Mouse (Mus musculus) embryonic facial prominence, embryonic 11.5 days (tissue): ENCODE data around the gene Tfpi. TPM values are rescaled to one million over a fixed set of nuclear protein-coding genes. Genes with fewer than 3 reads are reported as not detected.

Experiments
- ATAC-seq: fragments of 200-750 bp; cut with Nextera tagmentation; replicated peaks from 2 replicates; pipeline ENCODE4 v1.8.0; 2017; ENCODE audit warnings: low read depth; ENCODE audit not compliant: insufficient number of reproducible peaks, low FRiP score, low TSS enrichment
- DNase-seq: peaks from one replicate; pipeline ENCODE4 v3.0.0-alpha.2; 2015; ENCODE audit warnings: low spot score
- H3K27ac ChIP-seq: fragments of 300-500 bp; sonication (generic); replicated peaks from 2 replicates; pipeline ENCODE4 v1.5.1; 2014; ENCODE audit warnings: mild to moderate bottlenecking, low read depth, low read length, control low read depth
- H3K27me3 ChIP-seq: fragments of 300-500 bp; sonication (generic); 2 replicates; pipeline ENCODE4 v1.6.1; 2014; ENCODE audit warnings: mild to moderate bottlenecking, low read length, moderate library complexity, mixed read lengths; ENCODE audit not compliant: control insufficient read depth, insufficient read depth
- H3K36me3 ChIP-seq: fragments of 300-500 bp; sonication (generic); replicated peaks from 2 replicates; pipeline ENCODE4 v1.6.1; 2014; ENCODE audit warnings: low read depth, mild to moderate bottlenecking, low read length, moderate library complexity, mixed read lengths; ENCODE audit not compliant: control insufficient read depth, insufficient read depth
- H3K4me1 ChIP-seq: fragments of 300-500 bp; sonication (generic); 2 replicates; pipeline ENCODE4 v1.6.1; 2014; ENCODE audit warnings: low read length, mixed read lengths; ENCODE audit not compliant: control insufficient read depth, insufficient read depth
- H3K4me2 ChIP-seq: fragments of 300-500 bp; sonication (generic); 2 replicates; pipeline ENCODE4 v1.6.1; 2014; ENCODE audit warnings: low read depth, mild to moderate bottlenecking, control low read depth, low read length, moderate library complexity
- H3K4me3 ChIP-seq: fragments of 300-500 bp; sonication (generic); 2 replicates; pipeline ENCODE4 v1.5.1; 2014; ENCODE audit warnings: low read depth, low read length, control low read depth
- H3K9ac ChIP-seq: fragments of 300-500 bp; sonication (generic); replicated peaks from 2 replicates; pipeline ENCODE4 v1.6.1; 2014; ENCODE audit warnings: mild to moderate bottlenecking, control low read depth, low read length
- H3K9me3 ChIP-seq: fragments of 300-500 bp; sonication (generic); replicated peaks from 2 replicates; pipeline ENCODE4 v1.6.1; 2016; ENCODE audit warnings: mild to moderate bottlenecking, low read length, inconsistent platforms, mixed read lengths; ENCODE audit not compliant: control insufficient read depth
- WGBS: fragments of 180-500 bp; shearing (Covaris S2); extraction: QIAGEN DNeasy Blood & Tissue Kit; methylation state at CpG from one replicate; pipeline ENCODE4 v1.1.7; 2014; 5-methylcytosine and 5-hydroxymethylcytosine counted together
- polyA plus RNA-seq: library from polyadenylated mRNA; unstranded; fragments of >200 nt; fragmentation: Nextera tagmentation; extraction: Ambion mirVana; gene quantifications from 2 replicates; pipeline ENCODE4 v1.2.1, GENCODE M21; 2014

The Tfpi gene
- 20.8 and 23.1 TPM in 2 replicates for polyA plus RNA-seq

- H3K36me3 ChIP-seq = no peaks in the 10 kb centered on the region
- DNase-seq (peak; percentile 22), ATAC-seq (no peak)
- H3K27ac ChIP-seq = no peak within 1 kb of the TSS
- H3K4me3 ChIP-seq = peak within 1 kb of the TSS; percentile 8; the same call in 1 of the 2 replicates
- 60% methylated on average over 4 of the region's 4 CpGs for WGBS
- H3K27me3 ChIP-seq = no peaks in the 10 kb centered on the region
- H3K9me3 ChIP-seq = no peaks in the 10 kb centered on the region
- peak within 1 kb of the TSS; percentile 7; the same call in 1 of the 2 replicates for H3K4me2 ChIP-seq
- no peaks in the 10 kb centered on the region for H3K4me1 ChIP-seq
- no peak within 1 kb of the TSS for H3K9ac ChIP-seq
Observed at GRCm38 (mm10) chr2:84476577-84476976, at the start of gene Tfpi. Gene Tfpi, minus strand, starts transcription at chr2:84476775.

- H3K4me1 ChIP-seq = no peaks in the 10 kb centered on the region
- no peaks in the 10 kb centered on the region for H3K36me3 ChIP-seq
- no peaks in the 10 kb centered on the region for H3K27me3 ChIP-seq
- no peak overlapping the region for H3K4me2 ChIP-seq
- no peaks in the 10 kb centered on the region for H3K9me3 ChIP-seq
- H3K4me3 ChIP-seq = no peak overlapping the region
- H3K9ac ChIP-seq = no peak overlapping the region
- no peak overlapping the region for H3K27ac ChIP-seq
- no peak for DNase-seq
- no peak for ATAC-seq
- WGBS = 67% methylated on average over 7 of the region's 7 CpGs
Observed at GRCm38 (mm10) chr2:84526221-84526620, 49.6 kb upstream of the Tfpi start.

GRCm38 (mm10) chr2:84525806-84526205, 49.2 kb upstream of the Tfpi start:
- H3K4me2 ChIP-seq = no peak overlapping the region
- H3K27me3 ChIP-seq = no peaks in the 10 kb centered on the region
- no peaks in the 10 kb centered on the region for H3K4me1 ChIP-seq
- no peak overlapping the region for H3K4me3 ChIP-seq
- H3K27ac ChIP-seq = no peak overlapping the region
- 64% methylated on average over 6 of the region's 6 CpGs for WGBS
- no peaks in the 10 kb centered on the region for H3K9me3 ChIP-seq
- no peaks in the 10 kb centered on the region for H3K36me3 ChIP-seq
- no peak overlapping the region for H3K9ac ChIP-seq
- no peak for ATAC-seq
- no peak for DNase-seq

GRCm38 (mm10) chr2:84525047-84525446, 48.5 kb upstream of the Tfpi start:
- Histone ChIP-seq H3K4me3 (no peak overlapping the region), H3K9me3 (no peaks in the 10 kb centered on the region), H3K4me2 (no peak overlapping the region), H3K27me3 (no peaks in the 10 kb centered on the region), H3K9ac (no peak overlapping the region), H3K27ac (no peak overlapping the region), H3K36me3 (no peaks in the 10 kb centered on the region), H3K4me1 (no peaks in the 10 kb centered on the region)
- ATAC-seq = no peak
- DNase-seq = no peak
- 92% methylated on average over 5 of the region's 5 CpGs for WGBS

GRCm38 (mm10) chr2:84523994-84524393, 47.4 kb upstream of the Tfpi start:
- Histone ChIP-seq H3K4me1 (no peaks in the 10 kb centered on the region), H3K4me2 (no peak overlapping the region), H3K27me3 (no peaks in the 10 kb centered on the region), H3K4me3 (no peak overlapping the region), H3K27ac (no peak overlapping the region), H3K9ac (no peak overlapping the region), H3K36me3 (no peaks in the 10 kb centered on the region), H3K9me3 (no peaks in the 10 kb centered on the region)
- ATAC-seq (no peak), DNase-seq (no peak)
- WGBS = 82% methylated on average over 6 of the region's 6 CpGs

- no peaks in the 10 kb centered on the region for H3K27me3 ChIP-seq
- no peak for ATAC-seq
- no peaks in the 10 kb centered on the region for H3K9me3 ChIP-seq
- WGBS = 61% methylated on average over 6 of the region's 6 CpGs
- H3K4me1 ChIP-seq = no peaks in the 10 kb centered on the region
- H3K9ac ChIP-seq = no peak overlapping the region
- no peak for DNase-seq
- no peaks in the 10 kb centered on the region for H3K36me3 ChIP-seq
- no peak overlapping the region for H3K27ac ChIP-seq
- H3K4me2 ChIP-seq = no peak overlapping the region
- no peak overlapping the region for H3K4me3 ChIP-seq
Observed at GRCm38 (mm10) chr2:84523103-84523865, 46.7 kb upstream of the Tfpi start.

GRCm38 (mm10) chr2:84519514-84520067, 43.0 kb upstream of the Tfpi start:
- H3K27me3 ChIP-seq = no peaks in the 10 kb centered on the region
- DNase-seq (peak; percentile 58), ATAC-seq (no peak)
- WGBS = 52% methylated on average over 12 of the region's 12 CpGs
- H3K27ac ChIP-seq = 0 out of 2 replicates have a peak overlapping the region, but pooled peaks have one; percentile 5
- H3K4me1 ChIP-seq = no peaks in the 10 kb centered on the region
- H3K4me2 ChIP-seq = 0 out of 2 replicates have a peak overlapping the region, but pooled peaks have one; percentile 0
- H3K9me3 ChIP-seq = no peaks in the 10 kb centered on the region
- no peak overlapping the region for H3K4me3 ChIP-seq
- H3K36me3 ChIP-seq = no peaks in the 10 kb centered on the region
- H3K9ac ChIP-seq = no peak overlapping the region

GRCm38 (mm10) chr2:84518767-84519166, 42.2 kb upstream of the Tfpi start:
- Histone ChIP-seq H3K36me3 (no peaks in the 10 kb centered on the region), H3K27ac (0 out of 2 replicates have a peak overlapping the region, but pooled peaks have one; percentile 9), H3K4me3 (no peak overlapping the region), H3K9ac (no peak overlapping the region), H3K4me2 (no peak overlapping the region), H3K9me3 (no peaks in the 10 kb centered on the region), H3K27me3 (no peaks in the 10 kb centered on the region), H3K4me1 (no peaks in the 10 kb centered on the region)
- ATAC-seq = no peak
- 32% methylated on average over 5 of the region's 5 CpGs for WGBS
- no peak for DNase-seq
